Mouse (Mus musculus): ENCODE data around the gene Ifit3b.
"Not testable (repeated sequence)": the region's sequence is repeated elsewhere in the genome, so short reads cannot be mapped to it uniquely, and the experiment has no call there.

Ifit3b gene

GRCm38 (mm10) chr19:34607237-34608051 lies at the start of gene Ifit3b:
TSS of gene Ifit3b (plus strand) at chr19:34607970.
- not testable (repeated sequence) for DNase-seq

GRCm38 (mm10) chr19:34562556-34562955 lies 45.2 kb upstream of the Ifit3b start:
- no peak for DNase-seq

- DNase-seq = no peak
Observed at GRCm38 (mm10) chr19:34566178-34566784, 41.5 kb upstream of the Ifit3b start.

- no peak for DNase-seq
Observed at GRCm38 (mm10) chr19:34568988-34569895, 38.5 kb upstream of the Ifit3b start.

- no peak for DNase-seq
Observed at GRCm38 (mm10) chr19:34569896-34570476, 37.8 kb upstream of the Ifit3b start.

GRCm38 (mm10) chr19:34571080-34571479 lies 36.7 kb upstream of the Ifit3b start:
- no peak for DNase-seq

- DNase-seq = no peak
Observed at GRCm38 (mm10) chr19:34573650-34574049, 34.1 kb upstream of the Ifit3b start.

GRCm38 (mm10) chr19:34577121-34577520 lies 30.6 kb upstream of the Ifit3b start:
- no peak for DNase-seq

- DNase-seq = not testable (repeated sequence)
Observed at GRCm38 (mm10) chr19:34582696-34583095, 25.1 kb upstream of the Ifit3b start.

- DNase-seq = not testable (repeated sequence)
Observed at GRCm38 (mm10) chr19:34583126-34583766, 24.5 kb upstream of the Ifit3b start, which contains the start of gene Ifit3. TSS of gene Ifit3 (plus strand) at chr19:34583531.

GRCm38 (mm10) chr19:34585740-34586458 lies 21.9 kb upstream of the Ifit3b start:
- not testable (repeated sequence) for DNase-seq

GRCm38 (mm10) chr19:34587898-34588692 lies 19.7 kb upstream of the Ifit3b start:
- not testable (repeated sequence) for DNase-seq

- no peak for DNase-seq
Observed at GRCm38 (mm10) chr19:34588959-34589358, 18.8 kb upstream of the Ifit3b start.

GRCm38 (mm10) chr19:34593456-34593855 lies 14.3 kb upstream of the Ifit3b start:
- DNase-seq = no peak

- DNase-seq = not testable (repeated sequence)
Observed at GRCm38 (mm10) chr19:34594523-34594922, 13.2 kb upstream of the Ifit3b start.

- no peak for DNase-seq
Observed at GRCm38 (mm10) chr19:34596811-34597210, 11.0 kb upstream of the Ifit3b start.

GRCm38 (mm10) chr19:34598341-34598740 lies 9.4 kb upstream of the Ifit3b start:
- DNase-seq = peak; percentile 35 to 39

GRCm38 (mm10) chr19:34599250-34599649 lies 8.5 kb upstream of the Ifit3b start:
- not testable (repeated sequence) for DNase-seq

- DNase-seq = not testable (repeated sequence)
Observed at GRCm38 (mm10) chr19:34601888-34602287, 5.9 kb upstream of the Ifit3b start, which contains the start of gene Ifit1bl1. TSS of gene Ifit1bl1 (minus strand) at chr19:34601956.

- no peak for DNase-seq
Observed at GRCm38 (mm10) chr19:34605472-34605871, 2.3 kb upstream of the Ifit3b start.

Measured in cerebellum, adult 18-20 months (tissue).